Mouse (Mus musculus) bone marrow macrophage, adult 2 months (primary cell): Measurements from ENCODE around the gene Nacc1. TPM values are rescaled to one million over a fixed set of nuclear protein-coding genes. Genes with fewer than 3 reads are reported as not detected.
A peak's percentile ranks its signal among the peaks of the same experiment; 100 is the strongest.
"Not testable (repeated sequence)": the region's sequence is repeated elsewhere in the genome, so short reads cannot be mapped to it uniquely, and the experiment has no call there.

Experiments
- H3K27ac ChIP-seq: 2 replicates; pipeline ENCODE4 v1.5.1; 2012; ENCODE audit warnings: low read depth, low read length; ENCODE audit not compliant: insufficient read depth
- H3K4me1 ChIP-seq: 2 replicates; pipeline ENCODE4 v1.6.1; 2012; ENCODE audit warnings: low read length; ENCODE audit not compliant: control insufficient read depth, insufficient read depth
- H3K4me3 ChIP-seq: 2 replicates; pipeline ENCODE4 v1.5.1; 2012; ENCODE audit warnings: mild to moderate bottlenecking, low read length, moderate library complexity; ENCODE audit not compliant: insufficient read depth
- CTCF ChIP-seq: IDR thresholded peaks from 2 replicates; pipeline ENCODE4 v1.5.1; 2012; ENCODE audit warnings: low read depth, mild to moderate bottlenecking, low read length, moderate library complexity
- POLR2A ChIP-seq: IDR thresholded peaks from 2 replicates; pipeline ENCODE4 v1.6.1; 2012; ENCODE audit warnings: mild to moderate bottlenecking, low read depth, low read length, borderline replicate concordance
- polyA plus RNA-seq: library from polyadenylated mRNA; stranded (reverse); fragments of >200 nt; gene quantifications from 2 replicates; pipeline ENCODE4 v1.2.4, GENCODE M21; 2012; ENCODE audit not compliant: missing spikeins, insufficient read depth, insufficient read length

Gene Nacc1
- polyA plus RNA-seq, 1 experiment, result 35.2 TPM

DNA sequence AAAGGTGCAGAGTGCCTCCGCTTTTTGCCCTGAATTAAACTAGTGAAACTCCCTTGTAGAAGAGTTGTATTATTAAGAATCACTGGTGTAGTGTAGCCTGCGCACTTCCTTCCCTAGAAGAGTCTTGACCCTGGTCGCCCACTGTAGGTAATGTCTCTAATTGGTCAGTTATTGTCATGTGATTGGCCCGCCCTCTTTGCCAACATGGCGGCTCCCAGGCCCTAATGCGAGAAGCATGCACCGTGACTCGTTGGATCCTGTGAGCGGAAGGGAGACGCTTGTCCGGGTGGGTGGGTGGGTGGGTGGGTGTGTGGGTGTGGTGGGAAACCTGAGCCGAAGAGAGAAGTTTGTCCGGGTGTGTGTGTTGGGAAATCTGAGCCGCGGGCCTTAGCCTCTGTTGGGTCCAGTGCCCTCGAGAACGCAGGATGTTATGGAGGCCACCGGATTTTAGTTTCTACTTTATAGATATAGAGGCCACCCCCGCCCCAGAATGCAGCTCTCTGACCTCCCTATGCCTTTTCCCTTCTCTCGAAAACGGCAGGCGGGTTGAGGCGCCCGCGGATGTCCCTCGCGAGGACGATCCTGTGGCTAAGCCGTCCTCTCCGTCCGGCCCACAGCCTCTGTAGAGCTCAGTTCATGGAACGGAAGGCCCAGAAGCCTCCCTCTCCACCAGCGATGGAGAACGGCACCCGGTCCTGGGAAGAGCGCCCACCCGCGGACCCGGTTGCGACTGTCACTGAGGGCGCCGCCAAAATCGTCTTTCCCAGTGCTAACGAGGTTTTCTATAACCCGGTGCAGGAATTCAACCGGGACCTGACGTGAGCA lies 1.6 kb upstream of the Nacc1 start:
- H3K4me1 ChIP-seq, result peaks cover 28% of the 10 kb centered on the region
- H3K4me3 ChIP-seq, result peak overlapping the region; percentile 68
- H3K27ac ChIP-seq, result peak overlapping the region; percentile 53
- no peak for TF ChIP-seq POLR2A
- TF ChIP-seq CTCF, result no peak

- H3K4me3 ChIP-seq, result peak overlapping the region; percentile 88
- TF ChIP-seq POLR2A, result no peak
- TF ChIP-seq CTCF, result no peak
- peaks cover 31% of the 10 kb centered on the region for H3K4me1 ChIP-seq
- H3K27ac ChIP-seq, result peak overlapping the region; percentile 70
Measured at GRCm38 (mm10) chr8:84687003-84687704, 508 bp downstream of the Nacc1 start.

GRCm38 (mm10) chr8:84686191-84687002 lies 1.3 kb downstream of the Nacc1 start, which contains the start of gene Trmt1:
Gene Trmt1, plus strand, starts transcription at chr8:84686307.
- peak within 1 kb of the TSS; percentile 48 for H3K27ac ChIP-seq
- peaks cover 37% of the 10 kb centered on the region for H3K4me1 ChIP-seq
- TF ChIP-seq POLR2A (no peak), CTCF (no peak)
- H3K4me3 ChIP-seq, result peak within 1 kb of the TSS; percentile 82

GRCm38 (mm10) chr8:84684537-84684936 lies 3.1 kb downstream of the Nacc1 start:
- no peak overlapping the region for H3K27ac ChIP-seq
- peaks cover 45% of the 10 kb centered on the region for H3K4me1 ChIP-seq
- TF ChIP-seq POLR2A (no peak), CTCF (no peak)
- no peak overlapping the region for H3K4me3 ChIP-seq

DNA sequence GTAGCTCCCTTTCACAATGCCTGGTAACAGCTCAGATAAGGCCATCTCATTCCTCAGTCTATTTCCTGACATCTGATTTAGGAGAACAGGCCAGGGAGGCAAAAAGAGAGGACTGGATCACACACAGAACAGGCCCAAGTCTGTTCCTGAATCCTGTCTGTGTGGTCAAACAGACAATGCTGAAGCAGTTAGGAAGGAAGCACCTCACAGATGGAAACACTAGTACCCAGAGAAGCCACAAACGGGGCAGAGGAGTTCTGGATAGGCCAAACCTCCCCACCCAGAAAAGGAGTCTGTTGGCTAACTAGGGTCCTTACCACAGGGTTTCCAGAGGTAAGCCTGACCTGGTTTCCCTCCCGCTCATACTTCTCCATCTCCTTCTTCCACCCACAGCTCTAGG lies 5.4 kb downstream of the Nacc1 start:
- H3K27ac ChIP-seq, result no peak overlapping the region
- H3K4me3 ChIP-seq, result no peak overlapping the region
- peaks cover 53% of the 10 kb centered on the region for H3K4me1 ChIP-seq
- no peak for TF ChIP-seq CTCF
- no peak for TF ChIP-seq POLR2A

DNA sequence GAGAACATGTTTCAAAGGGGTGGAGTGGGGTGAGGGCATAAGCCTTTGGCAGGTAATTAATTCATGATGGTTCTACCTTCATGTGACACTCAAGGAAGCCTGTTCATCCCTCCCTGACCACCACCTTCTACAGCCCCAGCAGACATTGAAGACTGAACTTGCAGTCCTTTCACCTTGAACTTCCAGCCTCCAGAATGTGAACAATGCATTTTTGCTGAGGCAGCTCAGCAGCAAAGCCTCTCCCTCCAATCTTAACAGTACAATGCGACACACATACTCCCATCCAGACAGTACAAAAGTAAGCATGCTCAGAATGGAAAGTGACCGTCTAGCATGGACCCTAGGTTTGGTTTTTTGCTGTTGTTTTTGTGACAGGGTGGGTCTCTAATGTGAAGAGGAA lies 6.2 kb downstream of the Nacc1 start:
- TF ChIP-seq POLR2A (no peak), CTCF (no peak)
- no peak overlapping the region for H3K27ac ChIP-seq
- H3K4me3 ChIP-seq, result no peak overlapping the region
- H3K4me1 ChIP-seq, result peaks cover 57% of the 10 kb centered on the region

DNA sequence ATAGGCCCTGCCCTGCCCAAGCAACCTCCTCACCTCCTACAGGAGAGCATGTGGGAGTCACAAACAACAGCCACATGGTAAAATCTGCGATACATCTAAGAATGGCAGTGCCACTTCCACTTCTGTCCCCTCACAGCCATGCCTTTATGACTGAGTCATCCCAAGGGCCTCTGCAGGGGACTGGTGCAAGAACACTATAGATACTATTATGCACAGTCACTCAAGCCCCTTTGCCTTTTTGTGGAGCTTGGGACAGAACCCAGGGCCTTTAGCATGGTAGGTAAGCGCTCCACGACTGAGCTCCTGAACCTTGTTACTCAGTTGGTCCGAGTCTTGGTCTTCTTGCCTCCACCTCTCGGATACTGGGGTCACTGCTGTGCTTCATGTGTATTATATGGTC lies 10.4 kb downstream of the Nacc1 start:
- H3K27ac ChIP-seq, result no peak overlapping the region
- H3K4me1 ChIP-seq, result peaks cover 41% of the 10 kb centered on the region
- no peak for TF ChIP-seq POLR2A
- TF ChIP-seq CTCF, result no peak
- H3K4me3 ChIP-seq, result no peak overlapping the region

GRCm38 (mm10) chr8:84670295-84671006 lies 17.2 kb downstream of the Nacc1 start:
- not testable (repeated sequence) for H3K4me1 ChIP-seq, H3K4me3 ChIP-seq, H3K27ac ChIP-seq

DNA sequence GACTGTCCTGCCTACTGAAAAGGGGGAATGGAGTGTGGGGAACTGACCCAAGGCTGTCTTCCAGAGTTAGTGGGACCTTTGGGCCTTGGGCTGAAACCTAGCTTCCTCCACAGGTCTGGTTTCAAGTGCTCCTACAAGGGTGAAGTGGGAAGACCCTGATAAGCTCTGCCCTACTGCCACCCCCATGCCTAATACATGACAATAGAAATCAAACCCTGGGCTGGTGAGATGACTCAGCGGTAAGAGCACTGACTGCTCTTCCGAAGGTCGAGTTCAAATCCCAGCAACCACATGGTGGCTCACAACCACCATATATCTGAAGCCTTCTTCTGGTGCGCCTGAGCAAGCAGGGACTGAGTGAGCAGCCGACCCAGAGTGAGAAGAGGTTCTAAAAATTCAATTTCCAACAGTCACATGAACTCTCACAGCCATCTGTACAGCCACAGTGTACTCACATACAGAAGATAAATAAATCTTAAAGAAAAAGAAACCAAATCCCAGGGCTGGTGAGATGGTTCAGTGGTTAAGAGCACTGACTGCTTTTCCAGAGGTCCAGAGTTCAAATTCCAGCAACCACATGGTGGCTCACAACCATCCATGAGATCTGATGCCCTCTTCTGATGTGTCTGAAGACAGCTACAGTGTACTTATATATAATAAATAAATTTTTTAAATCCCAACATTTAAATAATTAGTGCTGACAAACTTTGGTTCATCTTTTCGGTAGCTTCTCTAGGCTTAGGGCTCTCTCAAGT lies 18.8 kb downstream of the Nacc1 start:
- no peak for TF ChIP-seq CTCF
- TF ChIP-seq POLR2A, result no peak
- H3K4me1 ChIP-seq, result peaks cover 6% of the 10 kb centered on the region
- no peak overlapping the region for H3K4me3 ChIP-seq
- no peak overlapping the region for H3K27ac ChIP-seq
